Mouse (Mus musculus) c-Kit-positive CD71-positive TER-119-negative erythroid progenitor cells, embryonic 14.5 days (primary cell): ENCODE results near the gene Adgra3.

ENCODE experiments used
- DNase-seq: peaks from one replicate; pipeline ENCODE4 v3.0.0-alpha.2; 2013; ENCODE audit warnings: low read depth

The Adgra3 gene

DNA sequence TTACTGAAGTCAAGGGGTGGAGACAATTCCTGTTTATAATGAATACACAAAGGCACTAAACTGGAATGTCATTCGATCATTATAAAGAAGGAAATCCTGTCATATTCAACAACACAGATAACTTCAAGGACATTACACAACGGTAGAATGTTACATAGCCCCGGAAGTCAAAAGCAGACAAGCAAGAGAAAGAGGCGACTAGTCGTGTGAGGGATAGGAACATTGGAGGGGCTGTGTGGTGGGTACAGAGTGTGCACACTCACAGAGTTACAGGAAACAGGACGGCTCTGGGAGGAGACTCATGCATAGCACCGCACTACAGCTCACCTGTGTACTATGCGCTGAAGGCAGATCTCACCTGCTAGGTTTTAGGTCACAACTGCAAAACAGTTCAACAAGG lies 89.1 kb downstream of the Adgra3 start:
- DNase-seq: no peak

DNA sequence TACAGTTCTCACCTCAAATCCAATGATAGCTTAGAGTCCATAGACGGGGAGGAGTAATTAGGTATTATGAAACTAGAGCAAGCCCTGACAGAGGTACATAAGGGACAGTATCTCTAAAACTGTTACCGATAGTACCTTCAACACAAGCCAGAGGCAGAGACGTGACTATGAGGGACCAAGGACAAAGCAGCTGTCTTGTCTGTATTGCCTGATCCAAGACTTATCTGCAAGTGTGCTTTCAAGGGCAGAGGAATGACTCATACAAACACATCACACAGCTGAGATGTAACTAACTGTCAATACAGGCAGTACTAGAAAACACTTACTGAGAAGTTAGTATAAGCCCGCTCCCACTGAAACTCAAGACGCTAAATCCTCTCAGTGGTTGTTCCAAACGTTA lies 91.1 kb downstream of the Adgra3 start:
- DNase-seq: no peak

DNA sequence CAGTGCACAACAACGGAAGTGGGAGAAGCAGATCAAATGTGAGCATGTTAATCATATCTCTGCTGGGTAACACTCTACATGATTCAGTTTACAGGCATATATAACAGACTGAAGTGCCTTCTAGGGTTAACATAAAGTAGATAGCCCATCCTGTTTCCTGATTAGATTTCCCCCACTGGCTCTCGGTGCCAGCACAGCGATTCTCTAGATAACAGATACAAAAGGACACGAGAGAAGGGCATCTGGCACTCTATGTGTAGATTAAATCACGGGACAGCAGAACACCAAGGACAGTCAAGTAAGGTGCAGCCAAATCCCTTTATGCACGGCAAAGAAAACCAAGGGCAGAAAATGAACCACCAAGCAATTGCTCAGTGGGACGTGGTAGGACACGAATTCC lies 93.0 kb downstream of the Adgra3 start:
- no peak for DNase-seq

DNA sequence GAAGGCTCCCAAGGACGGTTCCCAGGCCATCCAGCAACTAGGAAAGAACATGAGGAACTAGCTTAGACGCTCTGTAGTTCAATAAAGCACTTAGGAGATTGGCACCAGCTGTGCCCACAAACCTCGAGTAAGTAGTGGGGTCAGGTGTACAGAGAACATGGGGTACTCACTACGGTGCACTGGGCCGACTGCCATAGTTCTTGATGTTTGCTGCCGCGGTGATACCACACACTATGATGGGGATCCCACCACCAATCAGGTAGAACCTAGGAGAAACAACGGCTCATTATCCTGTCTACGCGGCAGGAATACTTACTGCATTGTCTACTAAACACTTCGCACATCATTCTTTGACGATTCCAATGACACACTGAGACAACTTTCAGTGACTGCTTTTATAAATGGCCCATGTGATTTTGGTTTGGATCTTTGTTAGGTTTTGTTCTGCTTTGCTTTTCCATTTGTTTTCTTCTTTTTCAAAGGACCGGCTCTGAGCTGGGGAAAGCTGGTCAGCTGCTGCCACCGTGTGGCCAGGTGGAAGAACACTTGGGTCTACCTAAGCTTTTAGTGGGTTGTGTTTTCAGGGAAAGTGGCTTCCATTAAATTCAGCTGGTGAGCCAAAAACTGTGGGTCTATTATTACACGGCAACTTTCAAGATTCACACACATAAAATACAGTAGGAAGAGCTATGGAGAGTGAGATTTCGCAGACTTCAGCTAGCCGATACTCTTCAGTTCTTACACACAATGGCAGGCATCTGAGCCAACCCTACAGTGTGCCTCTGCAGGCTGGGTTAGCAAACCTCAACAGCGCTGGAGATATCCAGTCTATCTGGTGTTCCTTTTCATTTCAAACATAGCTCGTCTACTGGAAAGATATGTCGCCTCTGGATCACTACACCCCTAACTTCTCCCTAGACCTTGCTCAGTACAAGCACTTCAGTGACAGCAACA lies 97.1 kb downstream of the Adgra3 start:
- peak; percentile 6 for DNase-seq

DNA sequence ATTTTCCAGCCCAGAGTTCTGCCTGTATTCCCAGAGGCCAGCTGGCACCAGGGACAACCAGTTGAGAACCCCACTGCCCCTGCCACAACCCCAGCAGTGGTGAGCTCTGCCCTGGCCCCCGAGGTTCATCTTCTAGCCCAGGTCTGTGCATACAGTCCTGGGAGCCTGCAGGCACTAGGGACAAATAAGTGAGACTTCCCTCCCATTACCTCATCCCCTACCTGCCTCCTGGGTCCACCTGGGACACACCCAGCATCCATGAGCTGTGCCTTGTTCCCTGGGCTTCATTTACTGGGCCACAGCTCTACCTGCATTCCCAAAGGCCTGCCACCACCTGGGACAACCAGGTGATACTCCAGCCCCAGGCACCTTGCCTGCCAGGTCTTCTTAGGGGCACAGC lies 122.5 kb downstream of the Adgra3 start:
- no peak for DNase-seq

DNA sequence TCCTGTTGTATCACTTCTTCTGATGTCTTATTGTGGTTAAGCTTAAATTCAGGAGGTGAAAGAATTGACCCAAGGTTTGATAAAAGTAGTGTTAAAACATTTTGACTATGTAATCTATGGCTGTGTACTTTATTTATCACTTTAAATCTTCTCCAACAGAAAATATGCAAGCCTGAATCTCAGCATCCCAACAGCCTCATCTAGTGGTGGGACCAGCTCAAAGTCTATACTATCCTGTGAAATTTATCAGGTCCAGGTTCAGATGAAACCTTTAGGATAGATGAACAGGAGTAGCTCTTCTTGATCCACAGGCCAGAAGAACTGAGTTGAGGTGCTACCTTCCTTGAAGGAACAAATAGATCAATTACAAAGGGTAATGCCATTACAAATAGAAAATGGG lies 134.1 kb downstream of the Adgra3 start:
- no peak for DNase-seq

DNA sequence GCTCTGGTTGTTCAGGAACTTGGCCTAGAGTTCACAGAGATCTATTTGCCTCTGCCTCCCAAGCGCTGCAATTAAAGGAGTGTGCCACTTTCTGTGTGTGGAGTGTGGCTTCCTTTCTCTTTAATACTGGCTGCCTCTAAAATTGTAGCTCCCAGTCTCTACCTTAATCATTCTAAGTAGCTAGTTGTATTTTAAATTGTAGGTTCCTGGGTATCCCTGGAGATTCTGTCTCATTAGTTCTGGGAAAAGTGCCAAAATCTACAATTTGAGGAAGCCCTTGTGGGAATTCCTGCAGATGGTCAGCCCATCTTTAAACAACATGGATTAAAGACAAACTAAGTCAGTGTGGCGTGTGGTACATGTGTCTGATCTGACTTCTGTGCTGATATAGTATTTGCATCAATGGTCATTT lies 143.1 kb downstream of the Adgra3 start:
- no peak for DNase-seq
